Mouse (Mus musculus): ENCODE measurements around the gene Slc7a8. TPM values are rescaled to one million over a fixed set of nuclear protein-coding genes. Genes with fewer than 3 reads are reported as not detected.

Slc7a8 gene
- polyA plus RNA-seq, 1 experiment from 2014 or later = 6.1 TPM

- Histone ChIP-seq H3K4me2 (peak within 1 kb of the TSS; percentile 76), H3K27me3 (replicated peaks) (no peaks in the 10 kb centered on the region), H3K27ac (replicated peaks) (peak within 1 kb of the TSS; percentile 98), H3K9me3 (replicated peaks) (no peaks in the 10 kb centered on the region), H3K4me1 (peaks cover 42% of the 10 kb centered on the region), H3K36me3 (peaks cover 31% of the 10 kb centered on the region), H3K4me3 (replicated peaks) (peak within 1 kb of the TSS; percentile 75), H3K9ac (replicated peaks) (peak within 1 kb of the TSS; percentile 95)
- under 1% methylated on average over 44 of the region's 44 CpGs for WGBS
- ATAC-seq (ENCODE audit: low FRiP score) = peak; percentile 98
Observed at GRCm38 (mm10) chr14:54686522-54687143, 95.1 kb downstream of the Slc7a8 start, which contains the start of gene Acin1. Acin1 (minus strand) TSS chr14:54686931.

GRCm38 (mm10) chr14:54686063-54686521, 95.7 kb downstream of the Slc7a8 start, which contains the start of gene 1700123O20Rik:
1700123O20Rik (plus strand) TSS chr14:54686216.
- peak within 1 kb of the TSS; percentile 76 for H3K4me2 ChIP-seq
- peaks cover 32% of the 10 kb centered on the region for H3K36me3 ChIP-seq
- peak within 1 kb of the TSS; percentile 98 for H3K27ac ChIP-seq (replicated peaks)
- peak within 1 kb of the TSS; percentile 95 for H3K9ac ChIP-seq (replicated peaks)
- ATAC-seq (ENCODE audit: low FRiP score) = peak; percentile 81
- H3K9me3 ChIP-seq (replicated peaks) = no peaks in the 10 kb centered on the region
- WGBS = under 1% methylated on average over 41 of the region's 41 CpGs
- H3K27me3 ChIP-seq (replicated peaks) = no peaks in the 10 kb centered on the region
- peak within 1 kb of the TSS; percentile 75 for H3K4me3 ChIP-seq (replicated peaks)
- H3K4me1 ChIP-seq = peaks cover 42% of the 10 kb centered on the region

- WGBS = 13% methylated on average over 8 of the region's 8 CpGs
- Histone ChIP-seq H3K9ac (replicated peaks) (peak overlapping the region; percentile 95), H3K9me3 (replicated peaks) (no peaks in the 10 kb centered on the region), H3K4me2 (peak overlapping the region; percentile 76), H3K4me3 (replicated peaks) (peak overlapping the region; percentile 75), H3K27me3 (replicated peaks) (no peaks in the 10 kb centered on the region), H3K27ac (replicated peaks) (peak overlapping the region; percentile 98), H3K36me3 (peaks cover 30% of the 10 kb centered on the region), H3K4me1 (peaks cover 42% of the 10 kb centered on the region)
- ATAC-seq (ENCODE audit: low FRiP score) = no peak
Observed at GRCm38 (mm10) chr14:54685471-54685870, 96.3 kb downstream of the Slc7a8 start.

GRCm38 (mm10) chr14:54682396-54682795, 99.3 kb downstream of the Slc7a8 start:
- ATAC-seq (ENCODE audit: low FRiP score) = no peak
- Histone ChIP-seq H3K27me3 (replicated peaks) (no peaks in the 10 kb centered on the region), H3K27ac (replicated peaks) (no peak overlapping the region), H3K4me1 (peaks cover 27% of the 10 kb centered on the region), H3K9ac (replicated peaks) (no peak overlapping the region), H3K4me2 (no peak overlapping the region), H3K9me3 (replicated peaks) (no peaks in the 10 kb centered on the region), H3K4me3 (replicated peaks) (no peak overlapping the region), H3K36me3 (peaks cover 34% of the 10 kb centered on the region)
- 92% methylated on average over 3 of the region's 3 CpGs for WGBS

- H3K27me3 ChIP-seq (replicated peaks) = no peaks in the 10 kb centered on the region
- no peak overlapping the region for H3K9ac ChIP-seq (replicated peaks)
- no peak overlapping the region for H3K27ac ChIP-seq (replicated peaks)
- ATAC-seq (ENCODE audit: low FRiP score) = no peak
- no peak overlapping the region for H3K4me2 ChIP-seq
- no peak overlapping the region for H3K4me3 ChIP-seq (replicated peaks)
- peaks cover 9% of the 10 kb centered on the region for H3K4me1 ChIP-seq
- WGBS = 85% methylated on average over 16 of the region's 16 CpGs
- no peaks in the 10 kb centered on the region for H3K9me3 ChIP-seq (replicated peaks)
- peaks cover 58% of the 10 kb centered on the region for H3K36me3 ChIP-seq
Observed at GRCm38 (mm10) chr14:54678657-54679304, 103.0 kb downstream of the Slc7a8 start.

GRCm38 (mm10) chr14:54676290-54676689, 105.5 kb downstream of the Slc7a8 start:
- Histone ChIP-seq H3K36me3 (peaks cover 69% of the 10 kb centered on the region), H3K9ac (replicated peaks) (no peak overlapping the region), H3K4me2 (no peak overlapping the region), H3K27ac (replicated peaks) (no peak overlapping the region), H3K27me3 (replicated peaks) (no peaks in the 10 kb centered on the region), H3K4me3 (replicated peaks) (no peak overlapping the region), H3K9me3 (replicated peaks) (no peaks in the 10 kb centered on the region), H3K4me1 (no peaks in the 10 kb centered on the region)
- ATAC-seq (ENCODE audit: low FRiP score) = no peak
- 89% methylated on average over 5 of the region's 5 CpGs for WGBS

DNA sequence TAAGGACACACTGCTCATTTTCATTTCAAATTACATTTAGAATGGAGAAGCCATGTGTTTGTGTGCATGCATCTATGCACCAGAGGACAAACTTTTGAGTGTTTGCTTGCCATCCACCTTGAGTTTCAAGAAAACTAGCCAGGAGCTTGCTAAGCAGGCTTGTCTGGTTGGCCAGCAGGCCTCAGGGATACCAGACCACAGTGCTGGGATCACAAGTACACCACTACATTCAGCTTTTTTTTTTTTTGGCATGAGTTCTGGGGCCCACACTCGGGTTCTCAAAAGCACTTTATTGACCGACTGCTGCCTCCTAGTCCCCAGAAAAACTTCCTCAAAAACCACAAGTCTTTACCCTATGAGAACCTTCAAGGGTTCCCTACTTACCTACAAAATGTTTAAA, 107.4 kb downstream of the Slc7a8 start:
- 79% methylated on average over 2 of the region's 2 CpGs for WGBS
- no peak overlapping the region for H3K27ac ChIP-seq (replicated peaks)
- no peaks in the 10 kb centered on the region for H3K4me1 ChIP-seq
- H3K27me3 ChIP-seq (replicated peaks) = no peaks in the 10 kb centered on the region
- no peaks in the 10 kb centered on the region for H3K9me3 ChIP-seq (replicated peaks)
- no peak overlapping the region for H3K4me2 ChIP-seq
- ATAC-seq (ENCODE audit: low FRiP score) = no peak
- no peak overlapping the region for H3K4me3 ChIP-seq (replicated peaks)
- no peak overlapping the region for H3K9ac ChIP-seq (replicated peaks)
- H3K36me3 ChIP-seq = peaks cover 66% of the 10 kb centered on the region

Other genes with a start within 250 kb of the Slc7a8 start
- 20.5 and 34.8 TPM in 2 replicates for gene Haus4, start 227.3 kb downstream of the Slc7a8 start, polyA plus RNA-seq (2015; fragmentation: Nextera tagmentation; extraction: Ambion mirVana)
- 6.1 and 12.9 TPM in 2 replicates for gene Ajuba, start 204.4 kb downstream of the Slc7a8 start, polyA plus RNA-seq (2015; fragmentation: Nextera tagmentation; extraction: Ambion mirVana)
- gene 4931414P19Rik, start 176.0 kb downstream of the Slc7a8 start, polyA plus RNA-seq (2015; fragmentation: Nextera tagmentation; extraction: Ambion mirVana) = 4.4 and 6.5 TPM in 2 replicates
- gene Psmb5, start 163.9 kb downstream of the Slc7a8 start, polyA plus RNA-seq (2015; fragmentation: Nextera tagmentation; extraction: Ambion mirVana) = 446 and 448 TPM in 2 replicates
- 0.04 and 27.8 TPM in 2 replicates for gene Psmb11, start 160.5 kb downstream of the Slc7a8 start, polyA plus RNA-seq (2015; fragmentation: Nextera tagmentation; extraction: Ambion mirVana)
- not detected in 2 replicates for gene Gm17606, start 141.0 kb downstream of the Slc7a8 start, polyA plus RNA-seq (2015; fragmentation: Nextera tagmentation; extraction: Ambion mirVana)
- gene Cdh24, start 140.6 kb downstream of the Slc7a8 start, polyA plus RNA-seq (2015; fragmentation: Nextera tagmentation; extraction: Ambion mirVana) = 13.2 and 14.0 TPM in 2 replicates
- 72.2 and 72.3 TPM in 2 replicates for gene 1700123O20Rik, start 95.7 kb downstream of the Slc7a8 start, polyA plus RNA-seq (2015; fragmentation: Nextera tagmentation; extraction: Ambion mirVana)
- gene Acin1, start 95.0 kb downstream of the Slc7a8 start, polyA plus RNA-seq (2015; fragmentation: Nextera tagmentation; extraction: Ambion mirVana) = 113 and 115 TPM in 2 replicates
- gene Gm29776, start 83.1 kb downstream of the Slc7a8 start, polyA plus RNA-seq (2015; fragmentation: Nextera tagmentation; extraction: Ambion mirVana) = 0.18 and 0.19 TPM in 2 replicates
- 0.12 and 0.29 TPM in 2 replicates for gene Cebpe, start 69.8 kb downstream of the Slc7a8 start, polyA plus RNA-seq (2015; fragmentation: Nextera tagmentation; extraction: Ambion mirVana)
- gene Rnf212b, start 32.2 kb upstream of the Slc7a8 start, polyA plus RNA-seq (2015; fragmentation: Nextera tagmentation; extraction: Ambion mirVana) = 0.19 TPM in 1 of 2 replicates, not detected in the other
- gene Homez, start 89.0 kb upstream of the Slc7a8 start, polyA plus RNA-seq (2015; fragmentation: Nextera tagmentation; extraction: Ambion mirVana) = 10.6 and 14.5 TPM in 2 replicates
- 4.0 and 4.1 TPM in 2 replicates for gene Ppp1r3e, start 95.6 kb upstream of the Slc7a8 start, polyA plus RNA-seq (2015; fragmentation: Nextera tagmentation; extraction: Ambion mirVana)
- 3.4 and 4.0 TPM in 2 replicates for gene Bcl2l2, start 101.4 kb upstream of the Slc7a8 start, polyA plus RNA-seq (2015; fragmentation: Nextera tagmentation; extraction: Ambion mirVana)
- not detected in 2 replicates for gene Gm20521, start 101.5 kb upstream of the Slc7a8 start, polyA plus RNA-seq (2015; fragmentation: Nextera tagmentation; extraction: Ambion mirVana)
- gene Pabpn1, start 110.6 kb upstream of the Slc7a8 start, polyA plus RNA-seq (2015; fragmentation: Nextera tagmentation; extraction: Ambion mirVana) = 148 and 158 TPM in 2 replicates
- gene Slc22a17, start 131.2 kb upstream of the Slc7a8 start, polyA plus RNA-seq (2015; fragmentation: Nextera tagmentation; extraction: Ambion mirVana) = 228 and 297 TPM in 2 replicates
- 11.9 and 16.4 TPM in 2 replicates for gene Efs, start 144.2 kb upstream of the Slc7a8 start, polyA plus RNA-seq (2015; fragmentation: Nextera tagmentation; extraction: Ambion mirVana)
- 0.51 and 0.63 TPM in 2 replicates for gene Il25, start 150.7 kb upstream of the Slc7a8 start, polyA plus RNA-seq (2015; fragmentation: Nextera tagmentation; extraction: Ambion mirVana)
- 15.8 and 18.1 TPM in 2 replicates for gene Cmtm5, start 154.3 kb upstream of the Slc7a8 start, polyA plus RNA-seq (2015; fragmentation: Nextera tagmentation; extraction: Ambion mirVana)
- gene Myh6, start 185.0 kb upstream of the Slc7a8 start, polyA plus RNA-seq (2015; fragmentation: Nextera tagmentation; extraction: Ambion mirVana) = 1.8 and 2.5 TPM in 2 replicates
- gene Gm17428, start 195.0 kb upstream of the Slc7a8 start, polyA plus RNA-seq (2015; fragmentation: Nextera tagmentation; extraction: Ambion mirVana) = not detected in 2 replicates
- 7.4 and 9.6 TPM in 2 replicates for gene Myh7, start 212.7 kb upstream of the Slc7a8 start, polyA plus RNA-seq (2015; fragmentation: Nextera tagmentation; extraction: Ambion mirVana)
- gene Ngdn, start 233.5 kb upstream of the Slc7a8 start, polyA plus RNA-seq (2015; fragmentation: Nextera tagmentation; extraction: Ambion mirVana) = 47.6 and 60.4 TPM in 2 replicates